Mouse (Mus musculus) hindbrain, embryonic 13.5 days (tissue): Measurements from ENCODE around the gene Akt3. TPM values are rescaled to one million over a fixed set of nuclear protein-coding genes. Genes with fewer than 3 reads are reported as not detected.

Source experiments
- polyA plus RNA-seq: library from polyadenylated mRNA; unstranded; fragments of >200 nt; fragmentation: Nextera tagmentation; extraction: Ambion mirVana; gene quantifications from 2 replicates; pipeline ENCODE4 v1.2.1, GENCODE M21; 2015

Gene Akt3
- polyA plus RNA-seq, 1 experiment from 2014 or later = 21.3 TPM

Other genes starting within 250 kb of the Akt3 start
- gene Zbtb18, start 184.1 kb upstream of the Akt3 start, polyA plus RNA-seq = 11.5 and 14.2 TPM in 2 replicates